Mouse (Mus musculus): Measurements from ENCODE around the gene Rilpl1. TPM values are rescaled to one million over a fixed set of nuclear protein-coding genes. Genes with fewer than 3 reads are reported as not detected.

The Rilpl1 gene
- polyA plus RNA-seq, 1 experiment from 2014 or later, result 22.7 TPM

GRCm38 (mm10) chr5:124540905-124541601, 9.9 kb upstream of the Rilpl1 start:
- no peaks in the 10 kb centered on the region for H3K27me3 ChIP-seq (ENCODE audit: low read depth, poor library complexity, severe bottlenecking)
- peaks cover 39% of the 10 kb centered on the region for H3K36me3 ChIP-seq
- peak overlapping the region; percentile 98 for H3K4me3 ChIP-seq
- H3K27ac ChIP-seq (replicated peaks), result peak overlapping the region; percentile 90
- H3K9me3 ChIP-seq (replicated peaks), result no peaks in the 10 kb centered on the region
- DNase-seq (ENCODE audit: low spot score), result peak; percentile 62
- peaks cover 20% of the 10 kb centered on the region for H3K4me1 ChIP-seq
- WGBS, result under 1% methylated on average over 75 of the region's 89 CpGs

DNA sequence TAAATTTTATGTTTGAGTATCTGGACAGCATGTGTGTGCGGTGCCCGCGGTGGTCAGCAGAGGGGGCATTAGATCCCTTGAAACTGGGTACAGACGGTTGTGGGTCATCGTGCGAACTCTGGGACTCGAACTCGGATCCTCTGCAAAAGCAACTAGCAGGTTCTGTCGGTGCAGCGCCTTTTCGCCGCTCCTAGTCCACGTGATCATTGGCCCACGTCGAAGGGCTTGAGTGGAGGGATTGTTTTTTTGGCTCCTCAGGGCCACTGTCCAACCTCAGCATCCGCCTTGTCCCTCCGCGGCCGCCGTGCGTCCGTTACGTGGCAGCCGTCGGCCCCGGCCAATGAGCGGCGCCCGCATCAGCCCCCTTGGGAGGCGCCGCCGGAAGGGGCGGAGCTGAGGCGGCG, 9.2 kb upstream of the Rilpl1 start, which contains the start of gene Tmed2:
Gene Tmed2, plus strand, starts transcription at position 313 of the 404 bp plus-strand sequence.
- Histone ChIP-seq H3K27me3 (ENCODE audit: low read depth, poor library complexity, severe bottlenecking) (no peaks in the 10 kb centered on the region), H3K27ac (replicated peaks) (peak within 1 kb of the TSS; percentile 90), H3K9me3 (replicated peaks) (no peaks in the 10 kb centered on the region), H3K4me1 (peaks cover 20% of the 10 kb centered on the region), H3K36me3 (peaks cover 32% of the 10 kb centered on the region), H3K4me3 (peak within 1 kb of the TSS; percentile 98)
- under 1% methylated on average over 35 of the region's 35 CpGs for WGBS
- DNase-seq (ENCODE audit: low spot score), result peak; percentile 94

- Histone ChIP-seq H3K4me3 (peak overlapping the region; percentile 98), H3K9me3 (replicated peaks) (no peaks in the 10 kb centered on the region), H3K4me1 (peaks cover 20% of the 10 kb centered on the region), H3K27me3 (ENCODE audit: low read depth, poor library complexity, severe bottlenecking) (no peaks in the 10 kb centered on the region), H3K27ac (replicated peaks) (peak overlapping the region; percentile 90), H3K36me3 (peaks cover 28% of the 10 kb centered on the region)
- no peak for DNase-seq (ENCODE audit: low spot score)
- WGBS, result 67% methylated on average over 4 of the region's 4 CpGs
Measured at GRCm38 (mm10) chr5:124539905-124540304, 8.7 kb upstream of the Rilpl1 start.

DNA sequence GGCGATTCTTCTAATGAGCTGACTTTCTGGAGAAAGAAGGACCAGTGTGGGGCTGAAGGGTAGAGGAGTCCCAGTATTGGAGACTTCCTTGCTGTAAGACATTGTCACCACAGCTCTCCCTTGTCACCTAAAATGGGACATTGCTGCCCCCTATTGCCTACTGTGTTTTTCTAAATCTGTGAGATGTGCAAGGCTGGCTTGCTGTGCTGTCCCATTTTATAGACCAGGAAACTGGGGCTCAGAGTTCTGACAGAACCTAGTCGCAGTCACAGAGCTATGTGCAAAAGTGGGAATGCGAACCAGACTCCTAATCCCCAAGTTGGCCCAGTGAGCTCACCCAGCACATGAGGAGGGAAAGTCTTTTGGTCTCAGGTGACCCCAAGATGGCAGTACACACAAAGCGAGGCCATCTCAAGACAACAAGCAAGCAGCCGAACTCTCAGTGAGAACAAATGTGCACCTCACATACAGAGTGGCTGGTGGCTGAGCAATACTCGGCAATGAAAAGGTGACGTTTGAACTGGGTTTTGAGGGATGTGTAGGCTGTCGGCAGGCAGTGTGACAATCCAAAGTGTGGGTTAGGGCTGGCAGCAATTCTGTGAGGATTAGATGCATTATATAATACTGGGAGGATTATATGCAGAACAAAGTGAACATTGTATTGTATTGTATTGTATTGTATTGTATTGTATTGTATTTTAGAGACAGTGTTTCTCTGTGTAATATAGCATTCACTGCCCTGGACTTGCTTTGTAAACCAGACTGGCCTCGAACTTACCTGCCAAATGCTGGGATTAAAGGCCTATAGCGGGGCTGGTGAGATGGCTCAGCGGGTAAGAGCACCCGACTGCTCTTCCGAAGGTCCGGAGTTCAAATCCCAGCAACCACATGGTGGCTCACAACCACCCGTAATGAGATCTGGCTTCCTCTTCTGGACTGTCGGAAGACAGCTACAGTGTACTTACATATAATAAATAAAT, 7.9 kb upstream of the Rilpl1 start:
- H3K4me1 ChIP-seq, result peaks cover 20% of the 10 kb centered on the region
- DNase-seq (ENCODE audit: low spot score), result no peak
- H3K36me3 ChIP-seq, result peaks cover 20% of the 10 kb centered on the region
- WGBS, result 79% methylated on average over 16 of the region's 16 CpGs
- no peaks in the 10 kb centered on the region for H3K27me3 ChIP-seq (ENCODE audit: low read depth, poor library complexity, severe bottlenecking)
- H3K9me3 ChIP-seq (replicated peaks), result no peaks in the 10 kb centered on the region
- no peak overlapping the region for H3K4me3 ChIP-seq
- H3K27ac ChIP-seq (replicated peaks), result no peak overlapping the region

- WGBS, result 7% methylated on average over 17 of the region's 17 CpGs
- Histone ChIP-seq H3K4me3 (peak overlapping the region; percentile 39), H3K36me3 (no peaks in the 10 kb centered on the region), H3K9me3 (replicated peaks) (no peaks in the 10 kb centered on the region), H3K27me3 (ENCODE audit: low read depth, poor library complexity, severe bottlenecking) (no peaks in the 10 kb centered on the region), H3K27ac (replicated peaks) (peak overlapping the region; percentile 46; the same call in 1 of the 2 replicates), H3K4me1 (peaks cover 20% of the 10 kb centered on the region)
- DNase-seq (ENCODE audit: low spot score), result peak; percentile 42
Measured at GRCm38 (mm10) chr5:124536776-124537175, 5.6 kb upstream of the Rilpl1 start.

- H3K27me3 ChIP-seq (ENCODE audit: low read depth, poor library complexity, severe bottlenecking), result no peaks in the 10 kb centered on the region
- H3K4me1 ChIP-seq, result peaks cover 35% of the 10 kb centered on the region
- no peak overlapping the region for H3K27ac ChIP-seq (replicated peaks)
- no peaks in the 10 kb centered on the region for H3K36me3 ChIP-seq
- WGBS, result 75% methylated on average over 5 of the region's 5 CpGs
- no peak for DNase-seq (ENCODE audit: low spot score)
- H3K9me3 ChIP-seq (replicated peaks), result no peaks in the 10 kb centered on the region
- no peak overlapping the region for H3K4me3 ChIP-seq
Measured at GRCm38 (mm10) chr5:124535016-124535415, 3.8 kb upstream of the Rilpl1 start.

GRCm38 (mm10) chr5:124532451-124532850, 1.3 kb upstream of the Rilpl1 start:
- DNase-seq (ENCODE audit: low spot score), result no peak
- H3K4me3 ChIP-seq, result 0 out of 2 replicates have a peak overlapping the region, but pooled peaks have one; percentile 90
- H3K9me3 ChIP-seq (replicated peaks), result no peaks in the 10 kb centered on the region
- WGBS, result 39% methylated on average over 7 of the region's 7 CpGs
- H3K36me3 ChIP-seq, result no peaks in the 10 kb centered on the region
- no peaks in the 10 kb centered on the region for H3K27me3 ChIP-seq (ENCODE audit: low read depth, poor library complexity, severe bottlenecking)
- peaks cover 56% of the 10 kb centered on the region for H3K4me1 ChIP-seq
- H3K27ac ChIP-seq (replicated peaks), result peak overlapping the region; percentile 68

GRCm38 (mm10) chr5:124531583-124531930, 366 bp upstream of the Rilpl1 start:
- Histone ChIP-seq H3K27me3 (ENCODE audit: low read depth, poor library complexity, severe bottlenecking) (no peaks in the 10 kb centered on the region), H3K27ac (replicated peaks) (peak overlapping the region; percentile 96), H3K9me3 (replicated peaks) (no peaks in the 10 kb centered on the region), H3K4me1 (peaks cover 50% of the 10 kb centered on the region), H3K4me3 (peak overlapping the region; percentile 90), H3K36me3 (peaks cover 6% of the 10 kb centered on the region)
- WGBS, result 10% methylated on average over 14 of the region's 14 CpGs
- no peak for DNase-seq (ENCODE audit: low spot score)

DNA sequence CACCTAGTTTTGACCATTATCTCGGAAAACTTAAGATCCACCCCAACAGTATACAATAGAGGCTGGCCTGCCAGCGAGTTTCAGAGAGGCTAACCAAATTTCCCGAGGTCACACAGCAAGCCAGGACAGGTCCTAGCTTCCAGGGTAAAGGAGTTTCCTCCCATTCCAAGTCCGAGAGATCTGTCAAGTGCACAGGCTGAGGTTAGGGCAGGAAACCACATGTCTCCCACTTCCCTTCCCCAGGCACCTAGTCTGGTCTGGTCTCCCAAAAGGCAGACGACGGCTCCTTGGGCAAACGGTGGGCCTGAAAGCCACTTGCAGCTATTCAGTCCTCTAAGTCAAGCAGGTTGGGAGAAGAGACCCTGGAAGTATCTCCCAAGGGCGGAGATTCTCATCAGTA, 1.5 kb downstream of the Rilpl1 start:
- peak overlapping the region; percentile 90 for H3K4me3 ChIP-seq
- peaks cover 48% of the 10 kb centered on the region for H3K4me1 ChIP-seq

GRCm38 (mm10) chr5:124529191-124529651, 2.0 kb downstream of the Rilpl1 start:
- WGBS, result 52% methylated on average over 8 of the region's 8 CpGs

More for the DNA sequence above, 1.5 kb downstream of the Rilpl1 start:
- no peak for DNase-seq (ENCODE audit: low spot score)
- Histone ChIP-seq H3K27me3 (ENCODE audit: low read depth, poor library complexity, severe bottlenecking) (no peaks in the 10 kb centered on the region), H3K36me3 (peaks cover 21% of the 10 kb centered on the region), H3K9me3 (replicated peaks) (no peaks in the 10 kb centered on the region), H3K27ac (replicated peaks) (peak overlapping the region; percentile 66; the same call in 1 of the 2 replicates)
- WGBS, result 66% methylated on average over 8 of the region's 8 CpGs

GRCm38 (mm10) chr5:124528791-124529190, 2.4 kb downstream of the Rilpl1 start:
- 63% methylated on average over 9 of the region's 9 CpGs for WGBS
- no peaks in the 10 kb centered on the region for H3K27me3 ChIP-seq (ENCODE audit: low read depth, poor library complexity, severe bottlenecking)
- H3K4me1 ChIP-seq, result peaks cover 48% of the 10 kb centered on the region
- no peaks in the 10 kb centered on the region for H3K9me3 ChIP-seq (replicated peaks)
- peak overlapping the region; percentile 66 for H3K27ac ChIP-seq (replicated peaks)
- no peak for DNase-seq (ENCODE audit: low spot score)
- peaks cover 31% of the 10 kb centered on the region for H3K36me3 ChIP-seq
- H3K4me3 ChIP-seq, result peak overlapping the region; percentile 90

More at GRCm38 (mm10) chr5:124529191-124529651, 2.0 kb downstream of the Rilpl1 start:
- Histone ChIP-seq H3K4me3 (peak overlapping the region; percentile 90), H3K27me3 (ENCODE audit: low read depth, poor library complexity, severe bottlenecking) (no peaks in the 10 kb centered on the region), H3K36me3 (peaks cover 26% of the 10 kb centered on the region), H3K27ac (replicated peaks) (peak overlapping the region; percentile 66), H3K9me3 (replicated peaks) (no peaks in the 10 kb centered on the region), H3K4me1 (peaks cover 48% of the 10 kb centered on the region)
- DNase-seq (ENCODE audit: low spot score), result no peak

- Histone ChIP-seq H3K36me3 (peaks cover 35% of the 10 kb centered on the region), H3K4me1 (peaks cover 48% of the 10 kb centered on the region), H3K27ac (replicated peaks) (peak overlapping the region; percentile 66; the same call in 1 of the 2 replicates), H3K4me3 (peak overlapping the region; percentile 90), H3K9me3 (replicated peaks) (no peaks in the 10 kb centered on the region; the same call in 1 of the 2 replicates), H3K27me3 (ENCODE audit: low read depth, poor library complexity, severe bottlenecking) (no peaks in the 10 kb centered on the region)
- WGBS, result 80% methylated on average over 4 of the region's 4 CpGs
- DNase-seq (ENCODE audit: low spot score), result no peak
Measured at GRCm38 (mm10) chr5:124528351-124528750, 2.8 kb downstream of the Rilpl1 start.

All from midbrain, embryonic 10.5 days (tissue).